Mouse (Mus musculus): Measurements from ENCODE around the gene Ech1.

DNA sequence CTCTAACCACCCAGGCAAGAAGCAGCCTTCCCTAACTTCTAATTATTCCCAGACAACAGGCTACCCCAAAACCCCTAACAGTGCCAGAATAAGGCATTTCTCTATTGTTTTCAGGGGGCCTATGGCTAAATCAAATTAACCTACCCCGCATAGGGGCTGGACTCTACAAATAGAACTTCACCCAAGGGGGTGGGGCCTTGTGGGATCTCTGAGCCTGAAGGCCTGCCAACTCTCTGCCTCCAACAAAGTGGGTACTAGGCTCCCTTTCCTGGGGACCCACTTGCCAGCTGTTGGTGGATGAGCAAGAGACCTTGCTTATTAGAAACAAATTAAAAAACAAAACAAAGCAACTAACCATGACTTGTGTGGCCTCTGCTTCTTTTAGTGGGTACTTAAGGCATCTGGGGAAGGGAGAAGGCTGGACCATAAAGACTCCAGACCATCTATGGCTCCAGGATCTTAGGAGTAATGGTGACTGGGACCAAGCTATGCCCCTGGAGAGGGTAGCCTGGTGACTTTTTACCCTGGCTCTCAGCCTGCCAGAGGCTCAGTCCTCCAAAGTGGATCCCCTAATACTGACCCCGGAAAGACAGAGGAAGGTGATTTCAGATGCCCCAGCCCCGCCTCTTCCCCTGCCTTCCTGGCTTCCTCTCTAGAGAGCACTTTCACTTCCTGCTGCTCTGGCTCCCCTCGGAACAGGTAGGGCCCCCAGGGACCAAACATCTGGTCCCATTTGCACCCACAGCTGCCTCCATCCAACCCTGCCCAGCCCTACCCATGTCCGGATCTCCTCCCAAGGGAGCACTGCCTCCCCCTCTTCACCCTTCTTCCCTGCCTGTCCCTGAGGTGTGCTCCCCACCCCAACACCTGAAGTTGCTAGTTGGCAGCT lies 36.5 kb upstream of the Ech1 start, which contains the start of gene Rinl:
- no peak for TF ChIP-seq CTCF (IDR thresholded peaks at IDR 0.05; ENCODE audit: extremely low read depth, insufficient read length, insufficient replicate concordance, low read depth, low read length)
- no peak for TF ChIP-seq POLR2A (IDR thresholded peaks at IDR 0.05; ENCODE audit: low read depth, low read length)

Measured in small intestine, adult 2 months (tissue).